Mouse (Mus musculus) hematopoietic stem cell, adult 5-6 weeks (primary cell): ENCODE measurements around the gene Gm21732. TPM values are rescaled to one million over a fixed set of nuclear protein-coding genes. Genes with fewer than 3 reads are reported as not detected.
"Not testable (repeated sequence)": the region's sequence is repeated elsewhere in the genome, so short reads cannot be mapped to it uniquely, and the experiment has no call there.

ENCODE experiments used
- ATAC-seq, 2 experiments: fragments of 125-278 bp in 1 of 2; replicated peaks in 1 of 2; 2 replicates each; pipeline ENCODE4 v1.8.0; 2016 to 2017; ENCODE audit warnings: inconsistent platforms in 2 of 2, mild to moderate bottlenecking in 2 of 2, moderate number of reproducible peaks in 2 of 2, low read depth in 1 of 2, moderate TSS enrichment in 1 of 2; ENCODE audit not compliant: low FRiP score in 2 of 2, poor library complexity in 2 of 2, severe bottlenecking in 2 of 2, insufficient read depth in 1 of 2, low TSS enrichment in 1 of 2
- total RNA-seq: library from RNA; stranded (forward); fragments of 172-1452, 232-1000 nt; gene quantifications from 2 replicates; pipeline ENCODE4 v1.2.3, GENCODE M21; 2017

The Gm21732 gene
- total RNA-seq, result not detected in 2 replicates

DNA sequence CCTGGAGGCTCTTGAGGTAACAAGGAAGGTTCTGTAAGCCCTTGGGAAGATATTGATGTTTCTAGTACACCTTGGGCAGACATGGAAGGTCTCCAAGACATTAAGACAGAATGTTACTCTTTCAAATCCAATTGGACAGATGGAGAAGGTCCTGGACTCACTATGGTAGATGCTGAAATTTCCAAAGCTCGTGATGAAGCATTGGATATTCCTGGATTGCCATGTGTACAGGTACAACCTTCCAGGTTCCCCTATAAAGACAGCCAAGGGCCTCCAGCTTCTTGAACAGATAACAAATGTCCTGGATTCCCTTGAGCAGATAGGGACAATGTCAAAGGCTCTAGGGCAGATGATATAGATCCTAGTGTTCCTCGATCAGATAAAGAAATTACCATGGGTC is at the start of gene Gm21732:
Gm21732 (minus strand) TSS at position 101 of the 400 bp plus-strand sequence.
- not testable (repeated sequence) for ATAC-seq

Other genes starting within 250 kb of the Gm21732 start
- gene Gm20897, start 73.5 kb downstream of the Gm21732 start, total RNA-seq, result not detected in 2 replicates